Mouse (Mus musculus): ENCODE measurements around the gene Dennd2a. TPM values are rescaled to one million over a fixed set of nuclear protein-coding genes. Genes with fewer than 3 reads are reported as not detected.
A peak's percentile ranks its signal among the peaks of the same experiment; 100 is the strongest.

Dennd2a gene
- total RNA-seq, 2 experiments from 2014 or later, result 20.5 to 23.7 TPM

DNA sequence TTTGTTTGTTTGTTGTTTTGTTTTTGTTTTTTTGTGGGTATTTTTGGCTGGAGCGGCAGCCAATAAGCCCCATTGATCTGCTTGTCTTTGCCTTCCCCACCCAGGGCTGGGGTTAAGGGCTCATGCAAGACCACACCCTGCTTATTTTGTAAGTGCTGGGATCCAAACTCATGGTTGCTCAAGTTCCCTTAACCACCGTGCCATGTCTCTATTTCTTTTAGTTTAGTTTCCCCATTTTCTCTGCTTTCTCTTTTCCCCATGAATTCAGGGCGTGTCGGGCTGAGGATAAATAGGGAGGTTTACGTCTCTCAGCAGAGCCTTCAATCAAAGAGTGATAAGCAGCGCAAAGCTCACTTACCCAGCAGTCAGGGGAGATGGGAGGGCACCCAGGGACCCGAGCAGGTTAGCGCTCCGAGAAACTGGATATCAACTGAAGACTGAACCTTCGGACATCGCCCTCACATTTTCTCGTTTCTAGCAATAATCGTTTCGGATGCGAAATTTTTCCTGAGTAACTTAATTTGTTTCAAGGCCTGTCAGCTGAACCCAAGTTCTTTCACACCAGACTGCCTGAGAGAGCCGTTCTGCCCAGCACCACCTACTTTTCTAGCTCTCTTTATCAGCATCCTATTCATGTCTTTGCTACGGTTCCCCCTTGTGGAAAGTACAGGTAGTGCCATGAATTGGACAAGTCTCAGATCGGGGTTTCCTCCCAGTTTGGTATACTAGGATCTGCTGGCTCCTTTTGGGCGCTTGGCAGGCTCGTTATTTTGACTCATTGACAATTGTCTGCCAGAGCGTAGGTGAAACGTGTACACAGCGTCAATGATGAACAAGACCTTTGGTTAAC lies 4.7 kb upstream of the Dennd2a start:
- peak; percentile 77 to 82 for DNase-seq (ENCODE audit: low spot score in 2 of 2)
- intact Hi-C loops (cut with DNase I), result loop anchor here (2.0 kb wide), 1 partner anchor 98 kb away; no protein-coding TSS in a partner anchor

DNA sequence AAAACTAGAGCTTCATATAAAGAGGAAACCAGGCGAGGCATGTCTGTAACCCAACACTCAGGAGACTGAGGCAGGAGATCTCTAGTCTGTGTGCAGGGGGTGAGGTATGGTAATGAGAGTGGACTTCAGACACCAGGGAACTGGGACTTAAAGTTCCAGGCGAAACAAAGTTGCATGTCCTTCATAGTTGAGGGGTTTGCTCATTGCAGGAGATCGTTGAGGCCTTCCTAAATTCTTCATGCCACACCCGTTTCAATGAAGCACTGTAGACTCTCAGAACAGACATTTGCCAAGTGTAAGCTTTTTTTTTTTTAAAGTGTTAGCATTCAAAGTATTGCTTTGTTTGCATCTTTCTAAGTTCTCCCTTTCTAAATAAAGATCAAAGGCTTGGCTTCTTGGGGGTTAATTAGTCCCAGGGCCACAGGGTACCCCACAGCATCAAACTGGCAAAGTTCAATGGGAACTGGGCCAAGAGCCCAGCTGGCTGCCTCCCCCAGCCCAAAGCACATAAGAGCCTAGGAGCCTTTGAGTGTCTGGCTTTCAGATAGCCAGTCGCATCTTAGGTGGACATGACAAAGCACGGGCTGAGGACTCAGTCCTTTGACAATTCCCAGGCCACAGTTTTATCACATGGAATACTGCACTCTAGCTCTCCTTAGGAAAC lies 1.7 kb upstream of the Dennd2a start:
- no peak for DNase-seq (ENCODE audit: low spot score in 2 of 2)
- intact Hi-C loops (cut with DNase I), result loop anchor here (5.0 kb wide), 1 partner anchor 67 kb away; no protein-coding TSS in a partner anchor

DNA sequence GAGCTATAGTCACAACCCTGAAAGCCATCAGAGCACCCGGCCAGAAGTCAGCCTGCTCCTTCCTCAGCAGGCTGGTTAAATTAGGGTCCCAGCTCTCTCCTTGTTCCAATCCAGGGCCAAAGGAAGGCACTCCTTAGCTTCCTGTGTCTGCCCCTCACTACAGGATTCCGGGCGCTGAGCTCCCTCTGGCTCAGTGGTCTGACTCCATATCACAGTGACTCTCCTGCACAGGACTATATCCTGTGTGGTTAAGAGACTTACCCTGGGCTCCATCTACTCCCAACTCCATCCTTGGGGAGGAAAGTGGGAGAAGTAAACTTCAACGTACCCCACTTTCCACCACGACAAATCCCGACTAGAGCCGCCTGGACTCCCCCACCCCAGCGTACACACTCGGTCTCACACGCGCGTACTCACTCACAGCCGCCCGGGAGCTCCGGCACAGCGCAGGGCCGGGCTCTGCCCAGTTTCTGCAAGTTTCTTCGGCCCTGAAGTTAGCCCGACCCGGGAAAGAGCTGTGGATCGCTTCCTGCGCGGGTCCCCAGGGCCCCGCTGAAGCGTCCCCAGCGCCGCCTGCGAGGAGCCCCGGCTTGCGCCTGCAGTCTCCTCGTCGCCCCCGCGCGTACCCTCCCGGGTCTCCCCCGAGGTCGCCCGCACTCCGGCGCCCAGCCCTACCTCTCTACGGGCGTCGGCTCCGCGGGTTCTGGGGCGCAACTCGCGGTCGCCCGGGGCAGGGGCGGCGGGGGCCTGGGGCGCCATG lies 587 bp downstream of the Dennd2a start:
- intact Hi-C loops (cut with DNase I), result loop anchor here (5.0 kb wide), 1 partner anchor 65 kb away; no protein-coding TSS in a partner anchor
- peak; percentile 30 to 43 for DNase-seq (ENCODE audit: low spot score in 2 of 2)

DNA sequence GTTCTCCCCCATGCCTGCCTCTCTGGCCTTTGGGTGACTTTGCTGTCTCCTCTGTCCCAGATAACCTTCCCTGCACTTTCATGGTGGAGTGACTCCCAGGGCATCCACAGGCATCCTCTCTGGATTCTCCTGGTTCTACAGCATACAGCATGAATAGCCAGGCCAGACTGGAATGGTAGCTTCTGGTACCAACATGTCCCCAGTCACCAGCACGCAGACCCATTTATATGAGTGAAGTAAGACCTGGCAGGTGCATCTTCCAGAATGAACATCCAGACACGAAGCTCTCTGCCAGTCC lies 2.1 kb downstream of the Dennd2a start:
- no peak for DNase-seq (ENCODE audit: low spot score in 2 of 2)
- intact Hi-C loops (cut with DNase I), result loop anchor here (5.0 kb wide), 1 partner anchor 63 kb away; no protein-coding TSS in a partner anchor

DNA sequence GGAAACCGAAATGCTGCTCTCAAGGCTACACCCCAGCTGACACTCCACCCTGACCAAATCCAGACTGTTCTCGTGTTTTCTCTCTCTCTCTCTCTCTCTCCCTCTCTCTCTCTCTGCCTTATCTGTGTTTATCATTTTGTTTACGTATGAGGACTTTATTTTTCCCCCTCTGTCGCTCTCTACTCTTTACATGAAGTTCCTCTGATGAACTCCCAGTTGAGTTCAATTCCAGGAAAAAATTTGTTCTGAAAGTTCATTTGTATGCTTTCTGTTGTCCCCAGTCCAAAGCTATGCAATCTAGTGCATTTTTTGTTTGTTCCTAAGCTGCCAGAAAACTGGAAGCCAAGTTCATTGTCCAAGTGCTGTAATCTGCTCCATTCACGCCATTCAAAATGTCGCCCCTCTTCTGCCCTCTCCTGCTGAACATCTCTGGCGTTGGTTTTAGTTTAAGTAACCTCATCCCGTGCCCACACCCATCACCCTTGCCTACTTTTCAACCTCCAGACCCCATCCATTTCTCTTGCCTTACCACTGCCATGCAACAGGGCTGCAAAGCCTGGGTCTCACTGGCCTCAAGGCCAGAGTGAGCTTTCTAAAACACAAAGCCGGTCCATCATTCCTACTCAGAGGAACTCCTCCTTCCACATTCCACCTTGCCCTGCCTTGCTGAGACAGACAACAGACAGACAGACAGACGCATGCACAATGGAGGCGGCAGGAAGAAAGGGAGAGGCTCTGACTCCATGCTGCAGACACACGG lies 2.6 kb downstream of the Dennd2a start:
- intact Hi-C loops (cut with DNase I), result loop anchor here (5.0 kb wide), 1 partner anchor 63 kb away; no protein-coding TSS in a partner anchor
- DNase-seq (ENCODE audit: low spot score in 2 of 2), result no peak

DNA sequence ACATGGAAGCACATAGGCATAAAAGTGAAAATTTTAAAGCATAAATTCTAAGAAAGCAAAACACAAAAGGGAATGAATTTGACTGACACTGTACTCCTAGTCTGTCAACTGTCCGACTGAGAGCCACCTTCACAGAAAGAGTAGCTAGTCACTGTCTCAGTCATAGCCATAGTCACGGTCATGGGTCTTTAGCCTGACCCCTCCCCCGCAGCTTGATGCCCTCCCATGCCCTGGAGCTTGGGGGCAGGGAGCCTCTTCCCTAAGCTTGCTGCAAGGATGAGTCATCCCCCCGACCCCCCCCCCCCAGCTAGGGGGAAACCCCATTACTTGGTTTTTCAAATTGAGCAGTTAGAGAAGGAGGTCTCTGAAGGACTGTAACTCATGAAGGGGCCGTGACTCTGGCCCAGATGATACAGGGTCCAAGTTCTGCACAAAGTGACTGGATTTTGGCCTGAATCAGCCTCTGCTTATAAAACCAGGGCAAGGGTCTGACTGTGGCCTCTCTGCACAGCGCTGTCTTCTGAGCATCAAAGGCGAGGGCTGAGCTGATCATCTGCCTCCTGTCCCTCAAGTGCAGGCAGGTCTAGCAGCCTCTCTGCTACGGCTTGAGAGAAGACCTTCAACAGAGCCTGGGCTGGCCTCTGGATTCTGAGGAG lies 5.6 kb downstream of the Dennd2a start:
- intact Hi-C loops (cut with DNase I), result no loop called here

DNA sequence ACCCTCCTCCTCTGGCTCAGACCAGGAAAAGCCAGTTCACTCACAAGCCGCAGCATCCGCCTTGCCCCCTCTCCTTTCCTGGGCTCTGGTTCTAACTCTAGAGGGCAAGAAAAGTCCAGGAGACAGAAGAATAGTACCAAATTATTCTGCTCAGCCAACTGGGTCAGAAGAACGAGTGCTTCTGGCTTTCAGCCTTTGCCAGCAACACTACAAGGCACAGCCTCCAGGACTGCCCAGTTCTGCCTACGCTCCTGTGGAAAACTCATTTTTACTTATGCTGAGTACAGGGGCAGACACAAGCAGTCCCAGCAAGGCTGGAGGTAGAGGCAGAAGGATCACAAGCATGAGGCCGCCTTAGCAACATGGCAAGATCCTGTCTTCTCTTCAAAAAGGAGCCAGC lies 9.6 kb downstream of the Dennd2a start:
- no peak for DNase-seq (ENCODE audit: low spot score in 2 of 2)

More for the DNA sequence above, 5.6 kb downstream of the Dennd2a start:
- DNase-seq (ENCODE audit: low spot score in 2 of 2), result no peak

DNA sequence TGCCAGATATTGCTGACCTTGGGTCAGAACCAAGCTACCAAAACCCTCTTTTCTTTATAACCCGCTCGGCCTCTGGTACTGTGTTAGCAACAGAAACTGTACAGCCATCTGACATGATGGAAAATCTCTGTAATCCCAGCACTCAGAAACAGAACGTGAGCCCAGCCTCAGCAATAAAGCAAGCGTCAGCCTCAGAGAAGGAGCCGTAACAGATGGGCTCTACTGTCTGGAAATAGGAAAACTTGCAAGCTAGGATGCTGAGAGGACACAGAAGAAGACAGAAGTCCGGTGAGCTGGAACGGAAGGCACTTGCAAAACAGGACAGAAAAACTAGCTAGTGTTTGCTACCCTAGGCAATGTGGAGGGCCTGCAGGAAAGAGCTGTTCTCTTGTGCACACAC lies 12.2 kb downstream of the Dennd2a start:
- no peak for DNase-seq (ENCODE audit: low spot score in 2 of 2)
- intact Hi-C loops (cut with DNase I), result no loop called here

More for the DNA sequence above, 9.6 kb downstream of the Dennd2a start:
- intact Hi-C loops (cut with DNase I), result no loop called here

DNA sequence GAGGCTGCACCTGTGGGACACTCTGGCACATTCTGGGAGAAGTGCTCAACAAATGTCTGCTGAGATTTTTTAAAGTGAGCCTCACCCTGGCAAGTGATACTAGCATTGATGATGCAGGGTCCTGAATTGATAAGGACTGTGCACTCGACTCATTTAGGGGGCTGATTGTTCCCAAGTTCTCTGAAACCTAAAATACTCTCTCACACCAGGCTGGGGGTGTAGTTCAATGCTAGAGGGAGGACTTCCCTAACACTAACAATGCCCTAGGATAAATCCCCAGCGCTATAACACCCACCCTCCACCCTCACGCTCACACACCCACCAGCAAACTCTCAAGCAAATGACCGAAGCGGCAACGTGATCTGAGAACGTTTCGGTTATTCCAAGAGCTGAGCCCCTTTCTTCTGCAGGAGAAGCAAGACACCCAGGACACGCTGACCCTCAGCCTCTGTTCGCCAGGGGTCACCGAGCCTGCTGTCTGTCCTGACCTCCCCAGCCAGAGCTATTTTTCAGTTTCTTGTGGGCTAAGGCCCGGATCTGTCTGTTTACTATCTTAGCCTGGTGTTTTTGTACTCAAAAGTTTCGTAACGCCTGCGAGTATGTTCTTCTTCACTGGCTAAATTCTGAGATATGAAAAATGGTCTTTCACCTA lies 13.8 kb downstream of the Dennd2a start:
- intact Hi-C loops (cut with DNase I), result no loop called here
- no peak for DNase-seq (ENCODE audit: low spot score in 2 of 2)

DNA sequence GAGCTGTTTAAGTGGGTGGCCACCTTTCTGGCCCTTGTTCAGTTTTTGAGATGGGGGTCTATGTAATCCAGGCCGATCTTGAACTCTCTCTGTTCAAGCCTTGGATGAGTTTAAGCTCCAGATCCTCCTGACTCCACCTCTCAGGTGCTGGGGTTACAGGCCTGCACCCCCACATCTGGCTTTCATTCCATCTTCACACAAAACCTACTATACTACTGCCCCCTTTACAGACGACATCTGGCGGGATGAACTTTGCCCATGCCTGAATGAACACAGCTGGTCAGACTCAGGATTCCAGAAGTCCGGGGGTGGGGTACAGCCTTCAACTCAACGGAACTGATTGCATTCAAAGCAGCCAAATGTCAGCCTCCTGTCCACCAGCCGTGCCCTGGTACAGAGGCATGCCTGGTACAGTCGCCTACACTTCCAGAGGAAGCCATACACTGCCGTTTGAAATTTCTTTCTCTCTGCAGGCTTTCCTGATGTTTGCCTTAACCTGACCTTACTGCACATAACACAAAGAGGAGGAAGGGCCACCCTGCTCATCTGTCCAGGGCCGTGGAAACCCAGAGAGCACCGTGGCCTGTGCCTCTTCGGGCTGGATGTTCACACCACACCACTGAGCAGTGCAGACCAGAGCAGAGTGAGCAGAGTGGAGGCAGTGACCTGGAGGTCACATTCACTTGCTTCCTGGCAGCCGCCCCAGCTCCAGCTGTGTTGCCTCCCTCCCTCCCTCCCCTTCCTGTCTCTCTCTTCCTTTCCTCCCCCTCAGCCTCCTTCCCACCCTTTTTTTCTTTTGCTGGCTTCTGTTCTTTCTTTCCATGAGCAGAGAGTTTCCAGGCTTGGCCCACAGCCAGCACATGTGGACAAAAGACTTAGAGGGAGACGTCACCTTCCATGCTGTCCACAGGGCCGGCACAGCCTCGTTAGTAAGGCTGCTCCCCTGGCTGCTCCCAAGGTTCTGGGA lies 14.8 kb downstream of the Dennd2a start:
- intact Hi-C loops (cut with DNase I), result no loop called here
- DNase-seq (ENCODE audit: low spot score in 2 of 2), result peak; percentile 24 to 35

DNA sequence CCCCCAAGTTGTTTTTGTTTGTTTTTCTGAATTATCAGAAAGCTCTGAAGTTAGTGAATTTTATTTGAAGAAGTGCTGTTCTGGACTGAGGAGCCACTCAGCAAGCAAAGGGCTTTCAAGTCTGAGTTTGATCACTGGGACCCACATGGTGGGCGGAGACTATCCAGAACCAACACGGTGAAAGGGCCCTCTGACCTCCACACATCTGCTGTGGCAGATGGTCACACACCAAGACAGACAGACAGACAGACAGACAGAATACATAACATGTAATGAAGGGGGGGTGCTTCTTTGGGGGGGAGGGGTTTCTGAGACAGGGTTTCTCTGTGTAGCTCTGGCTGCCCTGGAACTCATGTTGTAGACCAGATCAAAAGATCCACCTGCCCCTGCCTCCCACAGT lies 17.1 kb downstream of the Dennd2a start:
- DNase-seq (ENCODE audit: low spot score in 2 of 2), result no peak
- intact Hi-C loops (cut with DNase I), result no loop called here

DNA sequence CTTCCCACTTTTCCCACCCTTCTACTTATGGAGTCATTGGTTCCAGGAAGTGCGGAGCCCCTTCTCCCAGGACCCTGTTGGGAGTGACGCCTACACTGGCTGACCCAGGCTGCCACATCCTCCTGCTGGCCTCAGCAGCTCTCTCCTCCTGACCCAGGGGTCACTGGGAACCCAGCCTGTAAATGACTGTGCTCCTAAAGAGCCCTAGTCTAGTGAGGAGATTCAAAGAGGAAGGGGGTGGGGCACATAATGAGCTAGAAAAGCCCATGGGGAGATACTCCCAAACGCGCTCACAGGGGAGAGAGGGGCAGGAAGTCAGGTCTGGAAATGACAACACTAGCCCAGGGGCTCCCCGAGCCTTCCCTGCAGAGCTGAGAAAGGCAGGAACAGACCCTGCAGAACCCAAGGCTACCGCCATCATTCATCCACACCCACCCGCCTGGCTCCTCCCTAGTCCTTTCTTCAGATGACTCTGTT lies 17.9 kb downstream of the Dennd2a start:
- intact Hi-C loops (cut with DNase I), result no loop called here
- DNase-seq (ENCODE audit: low spot score in 2 of 2), result no peak

DNA sequence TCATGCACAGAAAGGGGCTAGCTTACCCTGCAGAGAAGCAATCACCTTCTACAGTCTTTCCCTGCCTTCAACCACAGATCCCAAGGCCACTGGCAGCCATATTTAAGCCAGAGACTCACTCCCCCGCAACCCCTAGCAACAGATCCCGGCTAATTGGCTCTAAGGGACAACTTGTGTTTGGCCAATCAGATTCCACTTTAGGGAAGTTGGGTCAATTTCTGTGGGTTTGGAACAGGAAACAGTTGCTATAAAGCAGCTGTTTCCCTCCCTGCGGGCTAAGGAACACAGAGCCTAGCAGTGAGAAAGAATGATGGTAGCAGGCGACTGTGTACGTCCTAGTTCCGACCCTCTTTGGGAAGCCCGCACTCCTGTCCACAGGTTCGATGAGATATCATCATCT lies 19.4 kb downstream of the Dennd2a start:
- no peak for DNase-seq (ENCODE audit: low spot score in 2 of 2)
- intact Hi-C loops (cut with DNase I), result no loop called here

DNA sequence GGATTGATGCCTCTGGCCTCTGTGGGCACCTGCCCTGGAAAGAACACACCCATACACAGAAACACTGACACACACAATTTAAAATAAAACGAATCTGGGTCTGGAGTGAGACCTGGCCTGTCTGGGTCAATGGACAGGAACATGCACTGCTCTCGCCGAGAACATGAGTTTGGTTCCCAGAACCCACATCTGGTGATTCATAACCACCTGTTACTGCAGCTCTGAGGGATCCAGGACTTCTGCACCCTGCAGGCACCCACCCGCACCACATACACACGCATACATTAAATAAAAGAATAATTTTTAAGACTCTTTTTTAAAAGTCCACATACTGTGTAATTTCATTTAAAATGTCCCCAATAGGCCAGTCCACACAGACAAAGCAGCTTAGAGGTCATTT lies 20.4 kb downstream of the Dennd2a start:
- no peak for DNase-seq (ENCODE audit: low spot score in 2 of 2)
- intact Hi-C loops (cut with DNase I), result no loop called here

DNA sequence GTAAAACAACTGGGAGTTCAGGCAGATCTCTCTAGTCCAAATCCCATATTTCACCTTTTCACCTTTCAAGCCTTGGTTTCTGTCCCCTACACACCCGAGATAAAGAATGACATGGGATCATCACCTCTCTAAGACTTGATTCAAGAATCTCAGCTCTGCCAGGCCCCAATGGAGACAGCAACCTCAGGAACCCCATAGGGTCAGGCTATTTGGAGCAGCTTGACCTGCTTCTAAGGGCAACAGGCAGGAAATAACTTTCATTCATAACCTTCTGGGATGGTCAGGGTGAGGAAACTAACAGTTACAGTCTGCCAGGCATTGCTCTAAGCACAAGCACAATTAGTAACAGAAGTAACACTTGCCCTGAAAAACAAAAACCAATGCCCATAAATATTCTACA lies 21.0 kb downstream of the Dennd2a start:
- intact Hi-C loops (cut with DNase I), result no loop called here
- DNase-seq (ENCODE audit: low spot score in 2 of 2), result no peak

DNA sequence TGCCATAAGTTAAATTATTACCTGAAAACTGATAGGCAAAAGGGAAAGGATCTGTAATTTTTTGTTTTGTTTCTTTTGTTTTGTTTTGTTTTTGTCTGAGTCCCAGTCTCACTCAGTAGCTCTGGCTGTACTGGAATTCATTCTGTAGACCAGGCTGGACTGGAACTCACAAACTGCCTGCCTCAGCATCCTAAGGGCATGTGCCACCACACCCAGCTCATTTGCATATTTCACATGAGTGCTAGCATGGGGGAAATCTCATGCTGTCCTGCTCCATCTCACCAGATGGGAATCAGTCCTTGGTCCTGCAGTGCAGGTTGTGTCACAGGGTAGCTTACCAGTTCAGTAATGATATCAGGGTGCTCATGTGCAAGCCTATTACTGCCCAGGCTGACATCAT lies 22.7 kb downstream of the Dennd2a start:
- intact Hi-C loops (cut with DNase I), result no loop called here

More for the DNA sequence above, 22.7 kb downstream of the Dennd2a start:
- DNase-seq (ENCODE audit: low spot score in 2 of 2), result no peak

Data from left cerebral cortex, postnatal 36 days (tissue).